Comparison of ENCODE assay signal across 8 mouse cellular contexts in genomic region chr7:92866526-92866925, GRCm38 (mm10). TPM values are rescaled to one million over a fixed set of nuclear protein-coding genes. Genes with fewer than 3 reads are reported as not detected.
DNase-seq lines count a peak whose midpoint lies in the region; ATAC-seq and TF ChIP-seq lines count a peak whose summit lies in the region.

No protein-coding gene starts in this region.

- H3K9me3 ChIP-seq in midbrain, embryonic 11.5 days (ENCODE audit: control insufficient read depth, low read length) = no peaks in the 10 kb centered on the region
- no peaks in the 10 kb centered on the region for H3K9me3 ChIP-seq in midbrain, embryonic 13.5 days

- intact Hi-C loops in gastrocnemius, adult 2 months (cut with DNase I) = loop anchor here (2.0 kb wide), 1 partner anchor 236 kb away; no protein-coding TSS in a partner anchor
- intact Hi-C loops in gastrocnemius, postnatal 14 days (cut with DNase I; ENCODE audit: low total_unique reads) = loop anchor here (10.0 kb wide), 1 partner anchor 242 kb away; no protein-coding TSS in a partner anchor

- no peak overlapping the region for H3K4me3 ChIP-seq in gastrocnemius, adult 2 months
- H3K4me3 ChIP-seq in midbrain, embryonic 11.5 days (ENCODE audit: low read depth, low read length) = no peak overlapping the region
- no peak overlapping the region for H3K4me3 ChIP-seq in midbrain, embryonic 13.5 days (replicated peaks)

- TF ChIP-seq CTCF in gastrocnemius, adult 2 months (IDR thresholded peaks at IDR 0.05) = peak; percentile 70
- TF ChIP-seq CTCF in brain, embryonic 14.5 days (IDR thresholded peaks at IDR 0.05; ENCODE audit: borderline replicate concordance, extremely low read depth, insufficient read depth, insufficient read length) = no peak

- DNase-seq in gastrocnemius, adult 2 months = no peak
- DNase-seq in gastrocnemius, postnatal 14 days = no peak
- peak; percentile 85 for DNase-seq in midbrain, embryonic 11.5 days (ENCODE audit: low spot score, missing footprints)
- peak; percentile 82 for DNase-seq in brain, embryonic 14.5 days (ENCODE audit: low read depth)
- peak; percentile 81 for DNase-seq in retina, embryonic 14.5 days (ENCODE audit: low spot score)
- no peak for DNase-seq in thymus, postnatal 36 days
- no peak for DNase-seq in urinary bladder, adult 2 months (ENCODE audit: low spot score)

- no peaks in the 10 kb centered on the region for H3K27me3 ChIP-seq in midbrain, embryonic 11.5 days (ENCODE audit: control insufficient read depth, insufficient read depth, low read length)
- no peaks in the 10 kb centered on the region for H3K27me3 ChIP-seq in midbrain, embryonic 13.5 days

- H3K27ac ChIP-seq in gastrocnemius, adult 2 months = no peak overlapping the region
- no peak overlapping the region for H3K27ac ChIP-seq in midbrain, embryonic 11.5 days (ENCODE audit: low read depth, low read length)
- no peak overlapping the region for H3K27ac ChIP-seq in midbrain, embryonic 13.5 days

- no peak for ATAC-seq in midbrain, embryonic 11.5 days (ENCODE audit: low FRiP score)
- ATAC-seq in midbrain, embryonic 13.5 days = no peak

- H3K4me2 ChIP-seq in midbrain, embryonic 11.5 days = no peak overlapping the region
- H3K4me2 ChIP-seq in midbrain, embryonic 13.5 days (replicated peaks) = no peak overlapping the region

- H3K4me1 ChIP-seq in midbrain, embryonic 11.5 days (ENCODE audit: control insufficient read depth, insufficient read depth, low read length) = no peaks in the 10 kb centered on the region
- H3K4me1 ChIP-seq in midbrain, embryonic 13.5 days (replicated peaks) = no peaks in the 10 kb centered on the region

- WGBS in midbrain, embryonic 11.5 days = 37% methylated on average over 2 of the region's 2 CpGs
- 32% methylated on average over 2 of the region's 2 CpGs for WGBS in midbrain, embryonic 13.5 days

- TF ChIP-seq POLR2A in brain, embryonic 14.5 days (IDR thresholded peaks at IDR 0.05; ENCODE audit: borderline replicate concordance, extremely low read depth, insufficient read depth, insufficient read length, poor library complexity, severe bottlenecking) = no peak

- no peaks in the 10 kb centered on the region for H3K36me3 ChIP-seq in midbrain, embryonic 11.5 days (ENCODE audit: control insufficient read depth, insufficient read depth, low read length)
- no peaks in the 10 kb centered on the region; the same call in 1 of the 2 replicates for H3K36me3 ChIP-seq in midbrain, embryonic 13.5 days

- H3K9ac ChIP-seq in midbrain, embryonic 11.5 days (ENCODE audit: low read length) = no peak overlapping the region
- H3K9ac ChIP-seq in midbrain, embryonic 13.5 days (replicated peaks) = no peak overlapping the region

RNA-seq across cellular contexts. Expression of gene Ddias, which starts 7.5 kb away (rescaled TPM):
- under 1 TPM in 1 of 2 experiments, not detected in 1; 0.06 TPM for total RNA-seq in gastrocnemius, adult 2 months (2021)
- under 1 TPM; 0.24 to 0.66 TPM for total RNA-seq in gastrocnemius, postnatal 14 days (2021)
- 24.8 and 28.4 TPM in 2 replicates for polyA plus RNA-seq in midbrain, embryonic 11.5 days (2014; fragmentation: Nextera tagmentation; extraction: Ambion mirVana)
- polyA plus RNA-seq in midbrain, embryonic 13.5 days (2015; fragmentation: Nextera tagmentation; extraction: Ambion mirVana) = 7.6 and 8.5 TPM in 2 replicates
- polyA plus RNA-seq in brain, embryonic 14.5 days (2012; rRNA removed) = 2.6 and 3.5 TPM in 2 replicates
- 0.66 and 0.77 TPM in 2 replicates for polyA plus RNA-seq in urinary bladder, adult 2 months (2012; rRNA removed)

RNA-seq across cellular contexts. Expression of gene Prcp, which starts 7.7 kb away (rescaled TPM):
- 1 to 10 TPM; 2.9 to 3.5 TPM for total RNA-seq in gastrocnemius, adult 2 months (2021)
- 10 to 100 TPM; 17.2 to 18.8 TPM for total RNA-seq in gastrocnemius, postnatal 14 days (2021)
- polyA plus RNA-seq in midbrain, embryonic 11.5 days (2014; fragmentation: Nextera tagmentation; extraction: Ambion mirVana) = 19.4 and 19.6 TPM in 2 replicates
- polyA plus RNA-seq in midbrain, embryonic 13.5 days (2015; fragmentation: Nextera tagmentation; extraction: Ambion mirVana) = 17.4 and 18.9 TPM in 2 replicates
- polyA plus RNA-seq in brain, embryonic 14.5 days (2012; rRNA removed) = 14.4 and 20.3 TPM in 2 replicates
- polyA plus RNA-seq in urinary bladder, adult 2 months (2012; rRNA removed) = 20.4 and 21.0 TPM in 2 replicates

Comparison
In these comparisons a context has a peak if more than half of its experiments do, and no peak if none do; other contexts are left out.
1. DNase-seq: peak in midbrain, embryonic 11.5 days (single experiment), brain, embryonic 14.5 days (single experiment) and retina, embryonic 14.5 days (single experiment); none in gastrocnemius, adult 2 months (single experiment), gastrocnemius, postnatal 14 days (single experiment), thymus, postnatal 36 days (0 of 2) and urinary bladder, adult 2 months (single experiment).